Mouse (Mus musculus) testis, adult 2 months (tissue): ENCODE measurements around the gene Plpp3. TPM values are rescaled to one million over a fixed set of nuclear protein-coding genes. Genes with fewer than 3 reads are reported as not detected.

Experiments used
- H3K27ac ChIP-seq: fragments of 200-500 bp; 2 replicates; pipeline ENCODE4 v1.5.1; 2012; ENCODE audit warnings: low read depth, low read length; ENCODE audit not compliant: control insufficient read depth, insufficient read depth
- H3K27me3 ChIP-seq: fragments of 200-500 bp; 2 replicates; pipeline ENCODE4 v1.6.1; 2012; ENCODE audit warnings: mild to moderate bottlenecking, low read length, moderate library complexity; ENCODE audit not compliant: control insufficient read depth, insufficient read depth
- H3K36me3 ChIP-seq: fragments of 200-500 bp; 2 replicates; pipeline ENCODE4 v1.6.1; 2012; ENCODE audit warnings: mild to moderate bottlenecking, low read length; ENCODE audit not compliant: control insufficient read depth, insufficient read depth
- H3K4me1 ChIP-seq: fragments of 200-500 bp; 2 replicates; pipeline ENCODE4 v1.6.1; 2012; ENCODE audit warnings: low read length; ENCODE audit not compliant: control insufficient read depth, insufficient read depth
- H3K4me3 ChIP-seq: fragments of 200-500 bp; 2 replicates; pipeline ENCODE4 v1.5.1; 2012; ENCODE audit warnings: low read depth, mild to moderate bottlenecking, low read length, moderate library complexity, mixed read lengths; ENCODE audit not compliant: control insufficient read depth
- CTCF ChIP-seq: fragments of 200-500 bp; IDR thresholded peaks from 2 replicates; pipeline ENCODE4 v1.5.1; 2012; ENCODE audit warnings: low read depth, mild to moderate bottlenecking, inconsistent platforms, low read length, moderate library complexity; ENCODE audit not compliant: control insufficient read depth, insufficient read depth, insufficient replicate concordance
- POLR2A ChIP-seq: fragments of 200-500 bp; IDR thresholded peaks from 2 replicates; pipeline ENCODE4 v1.6.1; 2012; ENCODE audit warnings: low read depth, mild to moderate bottlenecking, inconsistent platforms, low read length, moderate library complexity; ENCODE audit not compliant: control insufficient read depth
- polyA plus RNA-seq: library from polyadenylated mRNA; depleted of rRNA; stranded (reverse); fragments of >200 nt; gene quantifications from 2 replicates; pipeline ENCODE4 v1.2.3, GENCODE M21; 2012

Plpp3 gene
- polyA plus RNA-seq, 1 experiment: 12.5 TPM

DNA sequence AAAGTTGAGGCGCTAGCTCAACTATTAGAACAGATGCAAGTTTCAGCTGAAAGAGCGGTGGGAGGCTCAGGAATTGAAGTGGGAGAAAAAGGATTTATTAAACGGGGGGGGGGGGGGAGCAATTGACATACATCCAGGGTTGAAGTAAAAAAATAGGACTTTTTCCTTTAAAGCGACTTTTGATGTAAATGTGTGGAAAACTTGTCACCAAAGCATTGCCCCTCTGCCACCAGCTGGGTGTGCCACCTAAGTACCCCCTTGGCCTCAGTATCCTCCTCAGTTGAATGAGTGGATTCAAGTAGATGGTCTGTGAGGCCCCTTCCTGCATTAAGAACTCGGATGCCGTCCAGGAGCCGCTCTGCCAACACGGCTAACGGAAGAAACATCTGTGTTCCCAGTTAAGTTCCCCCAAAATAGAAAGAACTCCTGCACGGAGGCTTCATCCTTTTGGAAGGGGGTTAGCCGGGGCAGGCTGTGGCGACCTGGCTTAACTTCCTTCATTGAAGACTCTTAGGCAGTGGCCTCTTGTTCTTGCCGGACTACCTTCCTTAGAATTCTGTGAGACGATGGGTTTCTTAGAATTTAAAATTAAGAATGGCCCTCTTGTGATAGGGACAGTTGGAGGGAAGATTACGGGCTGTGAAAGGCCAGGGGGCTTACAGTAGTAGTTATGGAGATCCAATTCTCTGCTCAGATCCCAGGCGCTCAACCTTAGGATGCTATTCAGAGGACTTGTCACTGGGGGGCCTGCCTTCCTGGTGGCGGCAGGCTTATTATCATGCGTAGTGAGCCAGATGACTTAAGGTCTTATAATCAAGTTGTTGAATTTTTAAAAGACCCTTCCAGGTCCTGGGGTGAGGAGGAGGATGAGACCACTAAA lies 1.7 kb downstream of the Plpp3 start:
- Histone ChIP-seq H3K27ac (peak overlapping the region; percentile 56; the same call in 1 of the 2 replicates), H3K36me3 (no peaks in the 10 kb centered on the region), H3K27me3 (no peaks in the 10 kb centered on the region; the same call in 1 of the 2 replicates), H3K4me1 (peaks cover 8% of the 10 kb centered on the region), H3K4me3 (peak overlapping the region; percentile 92)
- TF ChIP-seq CTCF (no peak), POLR2A (no peak)

DNA sequence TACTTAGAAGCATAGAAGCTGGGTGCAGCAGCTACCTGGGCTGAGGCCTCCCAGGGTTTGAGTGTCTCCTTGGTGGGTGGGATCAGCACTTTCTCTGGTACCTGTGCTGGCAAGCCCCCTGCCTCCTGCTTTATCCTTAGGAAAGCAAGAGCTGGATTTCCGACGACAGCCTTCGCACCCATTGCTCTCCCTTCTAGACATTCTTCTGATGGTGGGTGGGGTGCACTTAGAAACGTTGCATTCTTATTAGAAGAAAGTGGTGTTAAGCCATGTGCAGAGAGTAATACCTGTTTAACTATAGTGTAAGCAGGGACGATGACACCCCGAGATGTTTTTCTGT lies 2.4 kb downstream of the Plpp3 start:
- Histone ChIP-seq H3K27me3 (no peaks in the 10 kb centered on the region; the same call in 1 of the 2 replicates), H3K36me3 (no peaks in the 10 kb centered on the region), H3K27ac (no peak overlapping the region), H3K4me1 (peaks cover 8% of the 10 kb centered on the region), H3K4me3 (peak overlapping the region; percentile 92)
- TF ChIP-seq CTCF (no peak), POLR2A (no peak)

DNA sequence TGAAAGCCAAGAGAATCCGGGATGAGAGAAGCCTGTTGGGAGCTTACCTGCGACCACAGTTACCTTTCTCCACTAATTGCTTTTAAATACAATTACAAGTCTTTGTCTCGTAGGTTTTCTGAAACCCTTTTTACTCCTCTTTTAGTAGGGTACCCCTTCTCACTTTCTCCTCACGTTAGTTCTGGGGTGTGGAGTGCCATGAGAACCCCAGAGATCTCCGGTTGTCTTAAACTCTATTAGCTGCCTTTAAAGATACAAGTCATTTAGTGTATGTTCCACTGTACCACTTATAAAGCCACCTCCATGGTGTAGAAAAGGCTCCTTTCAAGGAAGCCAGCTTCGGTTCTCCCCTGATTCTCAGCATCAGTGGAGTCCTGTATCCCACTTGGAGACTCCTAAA lies 3.3 kb downstream of the Plpp3 start:
- no peak overlapping the region for H3K27ac ChIP-seq
- no peaks in the 10 kb centered on the region; the same call in 1 of the 2 replicates for H3K27me3 ChIP-seq
- no peak for TF ChIP-seq CTCF
- no peak overlapping the region for H3K4me3 ChIP-seq
- peaks cover 8% of the 10 kb centered on the region for H3K4me1 ChIP-seq
- H3K36me3 ChIP-seq: no peaks in the 10 kb centered on the region

DNA sequence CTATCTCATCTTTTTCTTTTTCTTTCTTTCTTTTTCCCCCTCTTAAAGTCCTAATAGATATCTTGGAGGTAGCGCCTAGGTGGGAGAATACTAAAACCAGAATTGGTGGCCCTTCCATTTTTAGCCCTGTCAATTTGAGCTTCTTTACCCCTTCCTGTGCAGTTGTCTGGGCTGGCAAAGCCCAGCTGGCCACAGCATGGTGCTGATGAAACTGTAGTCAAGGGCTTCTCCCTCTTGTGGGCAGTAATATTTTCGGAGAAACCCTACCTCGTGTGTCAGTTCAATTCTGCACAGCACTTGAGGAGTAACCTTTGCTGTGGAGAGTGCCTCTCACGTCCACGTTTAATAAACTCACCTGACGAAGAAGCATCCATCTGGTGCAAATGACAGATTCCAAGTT lies 4.9 kb downstream of the Plpp3 start:
- Histone ChIP-seq H3K36me3 (no peaks in the 10 kb centered on the region), H3K27ac (no peak overlapping the region), H3K4me3 (no peak overlapping the region), H3K27me3 (no peaks in the 10 kb centered on the region; the same call in 1 of the 2 replicates), H3K4me1 (peaks cover 8% of the 10 kb centered on the region)
- TF ChIP-seq POLR2A (no peak), CTCF (no peak)

DNA sequence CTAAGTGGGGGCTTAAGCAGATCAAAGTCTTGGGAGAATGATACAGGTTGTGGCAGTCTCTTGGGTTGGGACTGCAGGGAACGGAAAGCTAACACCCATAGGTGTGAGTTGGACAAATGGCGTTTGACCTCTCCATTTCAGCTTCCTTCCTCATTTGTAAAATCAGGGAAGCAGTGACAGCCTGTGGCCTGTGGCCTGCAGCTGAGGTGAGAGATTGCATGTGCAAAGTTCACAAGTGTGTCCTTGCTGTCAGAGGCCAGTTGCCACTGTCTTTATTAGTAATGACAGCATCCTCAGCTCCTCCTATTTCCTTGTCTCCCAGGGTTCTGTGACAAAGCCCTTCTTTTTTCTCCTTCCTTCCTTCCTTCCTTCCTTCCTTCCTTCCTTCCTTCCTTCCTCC lies 5.5 kb downstream of the Plpp3 start:
- Histone ChIP-seq H3K27ac (no peak overlapping the region), H3K27me3 (no peaks in the 10 kb centered on the region; the same call in 1 of the 2 replicates), H3K4me1 (peaks cover 6% of the 10 kb centered on the region), H3K36me3 (no peaks in the 10 kb centered on the region), H3K4me3 (no peak overlapping the region)
- TF ChIP-seq POLR2A: no peak
- no peak for TF ChIP-seq CTCF

DNA sequence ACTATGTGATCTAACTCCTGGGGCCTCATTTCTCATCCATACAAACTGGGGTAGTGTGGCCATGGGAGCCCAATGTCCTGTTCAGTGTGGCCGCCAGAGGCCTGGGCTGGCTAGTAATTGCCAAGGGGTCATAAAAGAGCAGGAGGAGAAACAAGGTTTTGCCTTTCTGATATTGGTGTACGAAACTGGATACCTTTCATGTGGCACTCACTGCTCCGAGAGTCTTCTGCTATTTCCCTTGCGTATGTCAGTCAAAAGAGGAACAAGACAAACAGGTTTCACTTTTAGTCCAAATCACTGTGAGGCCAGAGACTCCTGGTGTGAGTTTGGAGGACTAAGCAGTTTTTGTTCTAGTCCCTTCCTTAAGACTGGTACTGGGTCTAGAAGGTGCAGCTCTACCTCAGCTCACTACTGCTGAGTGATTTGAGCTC lies 6.8 kb downstream of the Plpp3 start:
- Histone ChIP-seq H3K4me3 (no peak overlapping the region), H3K36me3 (no peaks in the 10 kb centered on the region), H3K27ac (no peak overlapping the region), H3K27me3 (no peaks in the 10 kb centered on the region), H3K4me1 (peaks cover 3% of the 10 kb centered on the region)
- no peak for TF ChIP-seq POLR2A
- no peak for TF ChIP-seq CTCF

DNA sequence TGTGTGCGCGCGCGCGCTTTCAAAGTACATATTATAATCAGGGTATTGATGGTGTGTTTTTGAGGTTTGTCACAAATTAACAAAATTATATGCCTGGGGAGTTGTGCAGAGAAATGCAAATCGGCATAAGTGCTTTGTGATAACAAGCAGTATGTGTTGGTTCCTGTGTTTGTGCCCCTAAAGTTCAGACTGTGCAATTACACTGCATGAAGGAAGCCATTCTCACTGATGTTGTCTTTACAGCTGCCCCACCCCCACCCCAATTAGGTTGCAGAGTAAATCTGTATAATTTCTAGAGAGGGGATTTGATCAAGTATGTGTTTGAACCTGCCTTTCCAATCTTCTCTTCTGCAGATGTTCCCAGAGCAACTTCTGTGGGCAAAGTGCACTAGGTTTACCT lies 7.8 kb downstream of the Plpp3 start:
- Histone ChIP-seq H3K4me3 (no peak overlapping the region), H3K27me3 (no peaks in the 10 kb centered on the region), H3K4me1 (no peaks in the 10 kb centered on the region), H3K36me3 (no peaks in the 10 kb centered on the region), H3K27ac (no peak overlapping the region)
- TF ChIP-seq CTCF (no peak), POLR2A (no peak)

DNA sequence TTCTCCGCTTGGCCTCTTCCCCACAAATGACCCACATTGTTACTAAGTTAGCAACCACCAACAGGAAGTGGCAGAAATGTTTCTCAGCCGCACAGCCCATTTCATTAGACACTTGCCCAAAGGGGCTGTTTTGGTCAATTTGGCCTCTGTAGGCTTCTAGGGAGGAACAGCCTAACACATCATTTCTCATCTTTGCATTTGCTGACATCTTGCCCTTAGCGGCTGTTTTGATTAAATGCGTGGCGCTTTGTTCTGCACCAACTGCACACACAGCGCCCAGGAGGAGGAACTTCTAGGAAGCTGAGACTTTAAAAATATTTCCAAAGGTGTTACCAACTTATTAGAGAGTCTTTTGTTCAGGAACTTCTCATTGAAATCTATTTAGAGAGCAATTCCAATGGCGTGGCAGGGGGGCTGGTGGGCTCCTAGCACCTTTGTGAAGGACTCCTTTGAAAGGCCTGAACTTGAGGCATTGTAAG lies 12.0 kb downstream of the Plpp3 start:
- TF ChIP-seq CTCF (no peak), POLR2A (no peak)
- H3K4me1 ChIP-seq: no peaks in the 10 kb centered on the region
- no peak overlapping the region for H3K4me3 ChIP-seq
- H3K27ac ChIP-seq: no peak overlapping the region
- no peaks in the 10 kb centered on the region for H3K36me3 ChIP-seq
- H3K27me3 ChIP-seq: no peaks in the 10 kb centered on the region
